Mouse (Mus musculus): ENCODE measurements around the gene Tec. TPM values are rescaled to one million over a fixed set of nuclear protein-coding genes. Genes with fewer than 3 reads are reported as not detected.
"Not testable (repeated sequence)": the region's sequence is repeated elsewhere in the genome, so short reads cannot be mapped to it uniquely, and the experiment has no call there.

The Tec gene
- polyA plus RNA-seq, 1 experiment = 7.8 TPM

DNA sequence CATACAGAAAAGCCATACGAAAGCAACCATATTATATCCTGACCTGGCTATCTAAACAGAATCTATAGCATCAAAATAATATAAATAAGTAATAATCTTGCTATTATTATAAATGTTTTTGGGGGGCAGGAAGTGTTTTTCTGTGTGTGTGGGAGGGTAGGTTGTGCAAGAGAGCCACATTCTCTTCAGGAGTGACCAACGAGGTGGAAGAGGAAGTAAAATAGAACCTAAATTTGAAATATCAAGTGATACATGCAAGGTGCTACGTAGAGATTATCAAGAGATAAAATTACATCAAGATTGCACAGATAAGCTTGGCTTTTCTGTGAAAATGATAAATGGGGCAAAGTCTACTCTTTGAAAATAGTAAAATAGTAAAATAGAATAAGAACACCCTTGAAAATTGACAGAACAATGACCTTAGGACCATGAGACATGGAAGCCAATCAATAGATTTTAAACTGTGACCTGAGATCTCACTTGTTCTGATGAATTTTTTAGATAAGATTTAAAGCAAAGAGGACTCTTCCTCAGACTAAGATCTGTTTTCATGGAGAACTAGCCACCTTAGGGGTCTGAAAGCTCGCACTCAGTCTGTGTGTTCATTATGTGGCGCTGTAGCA, 37.2 kb downstream of the Tec start:
- DNase-seq (ENCODE audit: low read depth, low spot score) = no peak
- 87% methylated on average over 5 of the region's 5 CpGs for WGBS

DNA sequence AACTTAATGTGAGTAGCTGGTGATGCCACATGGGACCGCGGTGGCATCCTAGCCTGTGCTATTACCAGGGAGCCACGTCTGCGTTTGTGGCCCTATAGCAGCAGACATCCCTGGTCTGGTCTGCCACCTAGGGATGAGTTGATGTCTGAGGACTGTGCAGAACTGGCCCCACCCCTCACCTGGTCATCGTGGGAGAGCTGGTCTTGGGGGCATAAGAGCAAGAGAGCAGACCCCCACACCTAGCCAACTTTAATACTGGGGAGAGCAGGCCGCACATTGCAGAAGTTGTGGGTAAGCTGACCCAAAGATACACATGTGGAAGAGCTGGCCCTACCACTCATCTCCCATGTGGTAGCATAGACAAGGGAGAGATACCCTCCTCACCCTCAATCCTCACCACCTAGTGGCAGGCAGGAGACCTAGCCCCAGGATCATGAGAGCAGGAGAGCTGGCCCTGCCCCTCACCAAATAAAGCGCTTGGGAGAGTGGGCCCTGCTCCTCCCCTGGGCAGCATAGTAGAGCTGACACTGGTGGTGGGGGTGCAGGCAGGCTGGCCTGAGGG, 38.7 kb downstream of the Tec start:
- no peak for DNase-seq (ENCODE audit: low read depth, low spot score)
- 79% methylated on average over 7 of the region's 7 CpGs for WGBS

- WGBS = 36% methylated on average over 1 of the region's 1 CpGs
- no peak for DNase-seq (ENCODE audit: low read depth, low spot score)
Observed at GRCm38 (mm10) chr5:72828401-72828800, 39.9 kb downstream of the Tec start.

- WGBS = 91% methylated on average over 5 of the region's 5 CpGs
- DNase-seq (ENCODE audit: low read depth, low spot score) = no peak
Observed at GRCm38 (mm10) chr5:72827435-72827834, 40.8 kb downstream of the Tec start.

GRCm38 (mm10) chr5:72826445-72826844, 41.8 kb downstream of the Tec start:
- WGBS = 71% methylated on average over 3 of the region's 3 CpGs
- no peak for DNase-seq (ENCODE audit: low read depth, low spot score)

GRCm38 (mm10) chr5:72820651-72821050, 47.6 kb downstream of the Tec start:
- no peak for DNase-seq (ENCODE audit: low read depth, low spot score)
- WGBS = 50% methylated on average over 3 of the region's 3 CpGs

GRCm38 (mm10) chr5:72820036-72820640, 48.1 kb downstream of the Tec start:
- no peak for DNase-seq (ENCODE audit: low read depth, low spot score)
- WGBS = 83% methylated on average over 8 of the region's 8 CpGs

DNA sequence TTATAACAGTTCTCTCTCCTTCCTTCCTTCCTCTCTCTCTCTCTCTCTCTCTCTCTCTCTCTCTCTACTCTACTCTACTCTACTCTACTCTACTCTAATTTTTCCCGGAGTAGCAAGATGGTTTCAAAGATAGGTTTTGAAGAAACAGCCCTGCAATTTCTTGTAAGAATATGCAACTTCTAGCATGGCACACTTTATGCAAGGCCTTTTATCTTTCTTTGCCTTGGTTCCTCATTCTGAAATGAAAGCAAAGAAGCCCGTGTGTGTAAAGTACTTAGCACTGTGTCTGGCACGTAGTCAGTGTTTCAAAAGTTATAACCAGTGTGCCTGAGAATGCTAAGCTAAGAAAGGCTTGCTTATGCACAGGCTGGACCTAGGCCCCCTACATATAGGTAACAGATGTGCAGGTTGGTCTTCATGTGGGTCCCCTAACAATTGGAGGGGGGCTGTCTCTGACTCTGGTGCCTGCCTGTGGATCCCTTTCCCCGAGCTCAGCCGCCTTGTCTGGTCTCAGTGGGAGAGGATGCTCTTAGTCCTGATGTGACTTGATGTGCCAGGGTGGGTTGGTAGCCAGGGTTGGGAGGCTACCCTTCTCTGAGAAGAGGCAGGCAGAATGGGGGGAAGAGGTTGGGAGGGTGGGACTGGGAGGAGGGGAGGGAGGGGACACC, 49.6 kb downstream of the Tec start:
- DNase-seq (ENCODE audit: low read depth, low spot score) = no peak
- 83% methylated on average over 5 of the region's 5 CpGs for WGBS

GRCm38 (mm10) chr5:72817523-72818091, 50.7 kb downstream of the Tec start:
- WGBS = 58% methylated on average over 10 of the region's 10 CpGs
- no peak for DNase-seq (ENCODE audit: low read depth, low spot score)

DNA sequence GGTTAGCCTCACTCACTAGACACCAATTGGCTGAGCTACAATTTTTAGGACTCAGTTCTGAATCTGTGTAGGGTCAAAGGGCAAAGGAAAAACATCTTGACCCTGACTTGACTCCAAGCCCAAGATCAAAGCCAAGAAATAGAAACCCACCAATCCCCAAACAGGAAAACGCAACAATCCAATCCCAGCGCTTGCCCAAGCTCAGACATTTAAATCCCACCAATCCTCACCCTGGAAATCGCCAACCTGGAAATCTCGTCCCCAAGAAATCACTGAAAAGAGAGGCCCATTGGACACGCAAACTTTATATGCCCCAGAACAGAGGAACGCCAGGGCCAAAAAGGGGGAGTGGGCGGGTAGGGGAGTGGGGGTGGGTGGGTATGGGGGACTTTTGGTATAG, 51.3 kb downstream of the Tec start:
- not testable (repeated sequence) for DNase-seq (ENCODE audit: low read depth, low spot score)
- WGBS = 86% methylated on average over 7 of the region's 7 CpGs

- DNase-seq (ENCODE audit: low read depth, low spot score) = no peak
- WGBS = 58% methylated on average over 2 of the region's 2 CpGs
Observed at GRCm38 (mm10) chr5:72816491-72816890, 51.8 kb downstream of the Tec start.

DNA sequence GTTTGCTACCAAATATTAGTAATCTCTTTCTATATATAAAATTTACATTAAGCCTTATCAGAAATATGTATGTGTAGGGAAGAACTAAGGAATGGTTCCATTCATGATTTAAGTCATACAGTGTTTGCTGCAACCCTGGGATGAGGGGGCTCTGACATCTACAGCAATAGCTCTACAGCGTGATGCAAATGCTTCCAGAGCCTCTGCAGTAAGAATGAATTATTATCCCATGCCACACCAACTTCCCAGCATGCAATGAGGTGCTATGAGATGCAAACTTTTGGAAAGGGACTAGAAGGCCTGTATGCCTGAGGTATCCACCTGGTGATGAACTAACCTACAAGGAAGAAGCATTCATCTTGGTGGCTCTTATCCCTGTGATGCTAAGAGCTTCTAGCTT, 52.2 kb downstream of the Tec start:
- 89% methylated on average over 1 of the region's 1 CpGs for WGBS
- DNase-seq (ENCODE audit: low read depth, low spot score) = no peak

DNA sequence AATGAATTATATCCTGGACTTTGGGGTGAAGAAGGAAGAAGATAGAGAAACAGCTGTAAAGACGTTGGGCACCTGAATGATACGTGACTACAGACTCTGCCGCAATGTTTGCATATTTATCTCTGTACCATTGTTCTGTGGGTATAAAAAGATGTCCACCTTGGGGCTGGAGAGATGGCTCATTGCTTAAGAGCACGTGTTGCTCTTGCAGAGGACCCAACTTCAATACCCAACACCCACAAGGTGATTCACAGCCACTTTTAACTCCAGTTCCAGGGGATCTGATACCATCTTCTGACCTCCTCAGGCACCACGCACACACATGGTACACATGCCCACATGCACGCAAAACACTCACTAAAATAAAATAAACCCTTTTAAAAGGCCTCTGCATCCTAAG, 52.9 kb downstream of the Tec start:
- 85% methylated on average over 6 of the region's 6 CpGs for WGBS
- DNase-seq (ENCODE audit: low read depth, low spot score) = no peak

GRCm38 (mm10) chr5:72814072-72814471, 54.2 kb downstream of the Tec start:
- no peak for DNase-seq (ENCODE audit: low read depth, low spot score)
- 84% methylated on average over 5 of the region's 5 CpGs for WGBS

DNA sequence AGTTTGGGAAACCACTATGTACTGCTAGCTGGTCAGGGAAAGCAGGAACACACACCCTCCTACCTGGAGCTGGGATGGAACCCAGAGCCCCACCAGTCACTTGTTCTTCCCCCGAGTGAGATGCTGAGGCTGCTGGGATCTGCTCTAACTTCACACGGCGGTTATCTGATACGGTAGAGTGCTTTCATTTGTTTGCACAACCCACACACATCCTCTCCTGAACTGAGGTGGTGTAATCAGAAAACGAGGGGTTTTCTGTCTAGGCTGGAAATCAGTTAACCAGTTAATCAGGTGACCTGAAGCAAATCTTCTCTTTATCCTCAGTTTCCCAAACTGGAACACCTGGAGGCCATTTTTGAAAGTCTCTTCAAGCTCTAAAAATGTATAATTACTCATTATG, 55.4 kb downstream of the Tec start:
- WGBS = 59% methylated on average over 5 of the region's 5 CpGs

DNA sequence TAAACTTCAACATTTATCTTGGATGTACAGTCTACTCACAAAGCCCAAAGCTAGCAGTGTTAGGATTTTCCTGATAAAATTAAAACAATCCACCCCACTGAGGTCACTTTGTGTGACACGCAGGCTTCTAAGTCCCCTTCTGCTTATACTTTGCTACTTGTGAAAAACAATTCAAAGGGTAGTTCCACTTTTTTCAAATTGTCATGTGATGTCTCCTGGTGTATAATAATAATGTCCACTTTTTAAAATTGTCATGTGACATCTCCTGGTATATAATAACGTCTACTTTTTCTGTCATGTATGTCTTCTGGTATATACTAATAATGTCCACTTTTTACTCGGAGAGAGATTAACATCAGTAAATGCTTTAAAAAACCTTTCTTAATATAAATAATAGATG, 56.0 kb downstream of the Tec start:
- WGBS = 81% methylated on average over 3 of the region's 3 CpGs
- DNase-seq (ENCODE audit: low read depth, low spot score) = no peak

More for the DNA sequence above, 55.4 kb downstream of the Tec start:
- no peak for DNase-seq (ENCODE audit: low read depth, low spot score)

DNA sequence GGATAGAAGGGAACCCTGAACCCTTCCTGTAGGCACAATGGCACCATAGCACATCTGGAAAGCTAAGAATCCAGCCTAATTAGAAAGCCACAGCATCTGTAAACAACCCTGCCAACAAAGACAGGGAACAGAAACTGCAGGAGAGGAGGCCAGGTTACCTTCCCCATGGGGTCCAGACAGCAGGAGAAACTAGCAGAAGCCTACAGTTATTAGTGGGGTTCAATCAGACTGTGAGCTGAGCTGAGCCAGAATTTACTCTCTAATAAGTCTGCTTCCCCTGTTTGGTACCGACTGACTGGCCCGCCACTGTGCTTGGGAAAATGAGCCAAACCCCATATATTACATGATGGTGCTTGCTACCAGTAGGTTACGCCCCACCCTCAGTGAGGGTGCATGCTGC, 56.9 kb downstream of the Tec start:
- no peak for DNase-seq (ENCODE audit: low read depth, low spot score)
- 65% methylated on average over 3 of the region's 3 CpGs for WGBS

DNA sequence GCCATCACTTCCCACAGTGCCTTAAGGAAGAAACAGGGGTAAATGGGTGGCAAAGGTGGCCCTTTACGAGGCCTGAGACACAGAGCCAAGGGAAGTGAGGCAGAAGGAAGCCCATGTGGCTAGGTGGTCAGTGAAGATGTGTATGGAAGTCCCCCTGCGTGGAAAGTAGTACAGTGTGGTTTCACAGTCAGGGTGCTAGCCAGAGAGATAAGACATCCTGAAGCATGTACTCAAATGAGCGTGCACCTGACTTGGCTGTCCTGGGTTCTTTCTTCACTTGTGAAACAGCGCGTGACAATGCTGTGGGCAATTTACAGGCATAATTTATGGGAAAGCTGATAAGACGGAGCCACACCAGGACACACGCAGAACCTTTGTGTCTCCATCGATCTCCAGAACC, 57.3 kb downstream of the Tec start:
- no peak for DNase-seq (ENCODE audit: low read depth, low spot score)
- 41% methylated on average over 8 of the region's 8 CpGs for WGBS

DNA sequence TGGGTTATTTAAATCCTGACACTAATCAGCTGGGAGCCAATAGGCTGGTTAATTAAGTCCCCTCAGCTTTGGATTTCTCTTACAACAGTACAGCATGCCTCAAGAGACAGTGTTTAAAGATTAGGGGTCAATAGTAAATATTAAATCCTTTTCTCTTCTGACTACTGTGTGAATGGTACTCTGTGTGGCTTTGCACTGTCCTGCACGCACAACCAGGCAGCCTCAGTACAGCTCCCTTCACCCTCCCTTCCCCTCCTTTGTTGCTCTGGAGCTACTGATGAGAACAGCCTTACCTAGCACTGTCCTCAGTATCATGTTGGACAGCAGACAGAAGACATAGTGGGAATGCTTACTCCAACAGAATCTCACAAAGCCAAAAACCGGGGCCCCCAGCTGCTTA, 58.8 kb downstream of the Tec start:
- 86% methylated on average over 2 of the region's 2 CpGs for WGBS
- DNase-seq (ENCODE audit: low read depth, low spot score) = no peak

- 71% methylated on average over 14 of the region's 14 CpGs for WGBS
- no peak for DNase-seq (ENCODE audit: low read depth, low spot score)
Observed at GRCm38 (mm10) chr5:72808456-72809111, 59.7 kb downstream of the Tec start.
